Mouse (Mus musculus) liver, embryonic 13.5 days (tissue): ENCODE data around the gene Nit2. TPM values are rescaled to one million over a fixed set of nuclear protein-coding genes. Genes with fewer than 3 reads are reported as not detected.

Source experiments
- ATAC-seq: fragments of 200-750 bp; cut with Nextera tagmentation; 2 replicates; pipeline ENCODE4 v1.8.0; 2017; ENCODE audit warnings: low read depth, mild to moderate bottlenecking, moderate number of reproducible peaks, moderate library complexity
- DNase-seq: peaks from one replicate; pipeline ENCODE4 v3.0.0; 2022
- H3K27ac ChIP-seq: fragments of 300-500 bp; sonication (generic); 2 replicates; pipeline ENCODE4 v1.5.1; 2015; ENCODE audit warnings: moderate library complexity, mild to moderate bottlenecking, inconsistent platforms
- H3K27me3 ChIP-seq: fragments of 300-500 bp; sonication (generic); 2 replicates; pipeline ENCODE4 v1.6.1; 2015; ENCODE audit warnings: mild to moderate bottlenecking, inconsistent platforms
- H3K36me3 ChIP-seq: fragments of 300-500 bp; sonication (generic); 2 replicates; pipeline ENCODE4 v1.6.1; 2015; ENCODE audit warnings: mild to moderate bottlenecking, inconsistent platforms
- H3K4me1 ChIP-seq: fragments of 300-500 bp; sonication (generic); replicated peaks from 2 replicates; pipeline ENCODE4 v1.6.1; 2015; ENCODE audit warnings: inconsistent platforms
- H3K4me2 ChIP-seq: fragments of 300-500 bp; sonication (generic); 2 replicates; pipeline ENCODE4 v1.6.1; 2015; ENCODE audit warnings: inconsistent platforms, mild to moderate bottlenecking, moderate library complexity
- H3K4me3 ChIP-seq: fragments of 300-500 bp; sonication (generic); replicated peaks from 2 replicates; pipeline ENCODE4 v1.5.1; 2015; ENCODE audit warnings: mild to moderate bottlenecking, inconsistent platforms
- H3K9ac ChIP-seq: fragments of 300-500 bp; sonication (generic); 2 replicates; pipeline ENCODE4 v1.6.1; 2015; ENCODE audit warnings: mild to moderate bottlenecking, inconsistent platforms
- H3K9me3 ChIP-seq: fragments of 300-500 bp; sonication (generic); replicated peaks from 2 replicates; pipeline ENCODE4 v1.6.1; 2016; ENCODE audit warnings: inconsistent platforms
- WGBS: fragments of 180-500 bp; shearing (Covaris S2); methylation state at CpG from one replicate; pipeline ENCODE4 v1.1.7; 2015; ENCODE audit not compliant: insufficient replicate concordance; 5-methylcytosine and 5-hydroxymethylcytosine counted together
- polyA plus RNA-seq: library from polyadenylated mRNA; unstranded; fragments of >200 nt; fragmentation: Nextera tagmentation; extraction: Ambion mirVana; gene quantifications from 2 replicates; pipeline ENCODE4 v1.2.1, GENCODE M21; 2015

Gene Nit2
- polyA plus RNA-seq, 1 experiment from 2014 or later, result 39.5 TPM

- WGBS, result 55% methylated on average over 4 of the region's 4 CpGs
These were observed 40.9 kb downstream of the Nit2 start for GRCm38 (mm10) chr16:57126268-57126667.

GRCm38 (mm10) chr16:57122682-57123445 lies 44.3 kb downstream of the Nit2 start:
- whole genome bisulfite sequencing, result 14% methylated on average over 6 of the region's 6 CpGs
- peak overlapping the region; percentile 74; the same call in 1 of the 2 replicates for H3K27ac ChIP-seq

More at GRCm38 (mm10) chr16:57126268-57126667, 40.9 kb downstream of the Nit2 start:
- H3K4me3 ChIP-seq, result no peak overlapping the region
- DNase-seq (no peak), ATAC-seq (no peak)
- H3K27ac ChIP-seq, result no peak overlapping the region
- H3K4me2 ChIP-seq, result no peak overlapping the region
- peaks cover 49% of the 10 kb centered on the region for H3K4me1 ChIP-seq
- H3K9ac ChIP-seq, result no peak overlapping the region
- no peaks in the 10 kb centered on the region for H3K36me3 ChIP-seq
- H3K27me3 ChIP-seq, result no peaks in the 10 kb centered on the region
- no peaks in the 10 kb centered on the region for H3K9me3 ChIP-seq

GRCm38 (mm10) chr16:57121816-57122415 lies 45.2 kb downstream of the Nit2 start:
- H3K4me2 ChIP-seq, result peak overlapping the region; percentile 81
- peaks cover 38% of the 10 kb centered on the region for H3K4me1 ChIP-seq
- H3K9me3 ChIP-seq, result no peaks in the 10 kb centered on the region
- WGBS, result under 1% methylated on average over 58 of the region's 59 CpGs
- peaks cover 6% of the 10 kb centered on the region; the same call in 1 of the 2 replicates for H3K27me3 ChIP-seq
- H3K4me3 ChIP-seq, result peak overlapping the region; percentile 96
- peak overlapping the region; percentile 74 for H3K27ac ChIP-seq
- DNase-seq (peak; percentile 14), ATAC-seq (peak; percentile 24; the same call in 1 of the 2 replicates)
- H3K36me3 ChIP-seq, result no peaks in the 10 kb centered on the region
- peak overlapping the region; percentile 97 for H3K9ac ChIP-seq

More at GRCm38 (mm10) chr16:57122682-57123445, 44.3 kb downstream of the Nit2 start:
- H3K36me3 ChIP-seq, result no peaks in the 10 kb centered on the region
- H3K9ac ChIP-seq, result peak overlapping the region; percentile 97
- no peaks in the 10 kb centered on the region for H3K9me3 ChIP-seq
- no peak for ATAC-seq
- H3K4me3 ChIP-seq, result peak overlapping the region; percentile 96
- peaks cover 45% of the 10 kb centered on the region for H3K4me1 ChIP-seq
- no peak for DNase-seq
- peak overlapping the region; percentile 81 for H3K4me2 ChIP-seq
- no peaks in the 10 kb centered on the region; the same call in 1 of the 2 replicates for H3K27me3 ChIP-seq

GRCm38 (mm10) chr16:57120913-57121815 lies 46.0 kb downstream of the Nit2 start, which contains the start of gene Tomm70a:
Tomm70a (plus strand) TSS chr16:57121703.
- Histone ChIP-seq H3K9me3 (no peaks in the 10 kb centered on the region), H3K27me3 (peaks cover 6% of the 10 kb centered on the region; the same call in 1 of the 2 replicates), H3K27ac (peak within 1 kb of the TSS; percentile 74), H3K4me2 (peak within 1 kb of the TSS; percentile 81), H3K9ac (peak within 1 kb of the TSS; percentile 97), H3K36me3 (no peaks in the 10 kb centered on the region), H3K4me1 (peaks cover 36% of the 10 kb centered on the region), H3K4me3 (peak within 1 kb of the TSS; percentile 96)
- DNase-seq (peak; percentile 88), ATAC-seq (peak; percentile 98)
- WGBS, result 1% methylated on average over 37 of the region's 37 CpGs

GRCm38 (mm10) chr16:57117562-57117961 lies 49.6 kb downstream of the Nit2 start:
- H3K9ac ChIP-seq, result no peak overlapping the region
- 44% methylated on average over 2 of the region's 2 CpGs for WGBS
- no peak overlapping the region for H3K4me2 ChIP-seq
- peaks cover 14% of the 10 kb centered on the region for H3K4me1 ChIP-seq
- no peaks in the 10 kb centered on the region for H3K36me3 ChIP-seq
- DNase-seq (no peak), ATAC-seq (no peak)
- no peak overlapping the region for H3K27ac ChIP-seq
- H3K9me3 ChIP-seq, result no peaks in the 10 kb centered on the region
- no peak overlapping the region for H3K4me3 ChIP-seq
- peaks cover 9% of the 10 kb centered on the region; the same call in 1 of the 2 replicates for H3K27me3 ChIP-seq

- no peak overlapping the region for H3K4me2 ChIP-seq
- no peak for DNase-seq
These were observed 51.1 kb downstream of the Nit2 start for GRCm38 (mm10) chr16:57116066-57116465.

More at GRCm38 (mm10) chr16:57116066-57116465, 51.1 kb downstream of the Nit2 start:
- Histone ChIP-seq H3K9me3 (no peaks in the 10 kb centered on the region), H3K4me1 (peaks cover 8% of the 10 kb centered on the region), H3K4me3 (no peak overlapping the region), H3K36me3 (no peaks in the 10 kb centered on the region), H3K27me3 (peaks cover 9% of the 10 kb centered on the region; the same call in 1 of the 2 replicates), H3K27ac (no peak overlapping the region), H3K9ac (no peak overlapping the region)
- no peak for ATAC-seq

Other genes starting within 250 kb of the Nit2 start
- not detected in 2 replicates for gene Lnp1, start 239.3 kb downstream of the Nit2 start, polyA plus RNA-seq
- 0.20 TPM in 1 of 2 replicates, not detected in the other for gene Tmem45a2, start 96.0 kb downstream of the Nit2 start, polyA plus RNA-seq
- 30.7 and 34.3 TPM in 2 replicates for gene Tomm70a, start 45.6 kb downstream of the Nit2 start, polyA plus RNA-seq
- gene Tbc1d23, start 64.2 kb upstream of the Nit2 start, polyA plus RNA-seq, result 4.9 and 6.5 TPM in 2 replicates
- gene Tmem30c, start 125.5 kb upstream of the Nit2 start, polyA plus RNA-seq, result not detected in 2 replicates
- 2.7 and 3.8 TPM in 2 replicates for gene Filip1l, start 185.8 kb upstream of the Nit2 start, polyA plus RNA-seq